Mouse (Mus musculus) kidney, postnatal 0 days (tissue): ENCODE data around the gene Cldn14. TPM values are rescaled to one million over a fixed set of nuclear protein-coding genes. Genes with fewer than 3 reads are reported as not detected.
"Not testable (repeated sequence)": the region's sequence is repeated elsewhere in the genome, so short reads cannot be mapped to it uniquely, and the experiment has no call there.

Experiments used
- ATAC-seq: fragments of 200-750 bp; cut with Nextera tagmentation; replicated peaks from 2 replicates; pipeline ENCODE4 v1.8.0; 2017; ENCODE audit warnings: low read depth, moderate number of reproducible peaks, moderate TSS enrichment, moderate library complexity; ENCODE audit not compliant: low FRiP score
- DNase-seq: peaks from one replicate; pipeline ENCODE4 v3.0.0-alpha.2; 2016; ENCODE audit warnings: low spot score
- H3K27ac ChIP-seq: fragments of 300-500 bp; sonication (generic); 2 replicates; pipeline ENCODE4 v1.5.1; 2014; ENCODE audit warnings: mild to moderate bottlenecking
- H3K27me3 ChIP-seq: fragments of 300-500 bp; sonication (generic); 2 replicates; pipeline ENCODE4 v1.6.1; 2014; ENCODE audit warnings: low read length, mixed read lengths; ENCODE audit not compliant: insufficient read depth
- H3K36me3 ChIP-seq: fragments of 300-500 bp; sonication (generic); 2 replicates; pipeline ENCODE4 v1.6.1; 2014; ENCODE audit warnings: low read length, mixed read lengths; ENCODE audit not compliant: insufficient read depth
- H3K4me1 ChIP-seq: fragments of 300-500 bp; sonication (generic); replicated peaks from 2 replicates; pipeline ENCODE4 v1.6.1; 2014; ENCODE audit warnings: antibody characterized with exemption, low read length, mixed read lengths; ENCODE audit not compliant: insufficient read depth
- H3K4me2 ChIP-seq: fragments of 300-500 bp; sonication (generic); 2 replicates; pipeline ENCODE4 v1.6.1; 2014; ENCODE audit warnings: mild to moderate bottlenecking, low read length, moderate library complexity, mixed read lengths
- H3K4me3 ChIP-seq: fragments of 300-500 bp; sonication (generic); replicated peaks from 2 replicates; pipeline ENCODE4 v1.5.1; 2014; ENCODE audit warnings: low read depth, low read length
- H3K9ac ChIP-seq: fragments of 300-500 bp; sonication (generic); 2 replicates; pipeline ENCODE4 v1.6.1; 2014; ENCODE audit warnings: low read depth, low read length
- H3K9me3 ChIP-seq: fragments of 300-500 bp; sonication (generic); replicated peaks from 2 replicates; pipeline ENCODE4 v1.6.1; 2016; ENCODE audit warnings: low read length, inconsistent platforms, mixed read lengths
- CTCF ChIP-seq: IDR thresholded peaks from 2 replicates; pipeline ENCODE4 v1.5.1; 2016; ENCODE audit warnings: antibody characterized with exemption, low read depth, mild to moderate bottlenecking, moderate library complexity
- WGBS: fragments of 180-500 bp; shearing (Covaris S2); extraction: QIAGEN DNeasy Blood & Tissue Kit; methylation state at CpG from one replicate; pipeline ENCODE4 v1.1.7; 2014; 5-methylcytosine and 5-hydroxymethylcytosine counted together
- polyA plus RNA-seq: library from polyadenylated mRNA; unstranded; fragments of >200 nt; fragmentation: Nextera tagmentation; extraction: Ambion mirVana; gene quantifications from 2 replicates; pipeline ENCODE4 v1.2.1, GENCODE M21; 2015

The Cldn14 gene
- polyA plus RNA-seq, 1 experiment from 2014 or later, result 0.95 TPM

DNA sequence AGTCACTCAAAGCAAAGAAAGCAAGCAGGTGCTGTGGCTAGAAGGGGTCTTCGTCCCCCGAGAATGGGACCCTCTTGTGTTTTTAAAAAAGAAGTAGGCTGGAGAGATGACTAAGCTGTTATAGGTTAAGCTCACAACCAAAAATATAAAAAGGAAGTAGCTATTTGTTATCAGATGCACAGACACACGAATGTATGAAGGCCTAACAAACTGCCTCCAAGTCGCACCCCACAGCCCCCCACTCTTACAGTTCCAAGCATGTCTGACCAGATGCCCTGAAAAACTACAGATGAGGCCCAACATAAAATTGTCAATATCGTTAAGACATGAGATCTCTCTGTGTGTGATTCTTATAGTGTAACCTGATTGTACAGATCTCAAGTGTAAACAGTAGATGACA is 23.6 kb upstream of the Cldn14 start:
- no peaks in the 10 kb centered on the region for H3K4me1 ChIP-seq
- H3K9me3 ChIP-seq, result no peaks in the 10 kb centered on the region
- no peak for DNase-seq
- 87% methylated on average over 5 of the region's 5 CpGs for WGBS
- no peak for TF ChIP-seq CTCF
- no peak overlapping the region for H3K27ac ChIP-seq
- no peaks in the 10 kb centered on the region for H3K27me3 ChIP-seq
- no peak for ATAC-seq
- H3K4me3 ChIP-seq, result no peak overlapping the region
- H3K4me2 ChIP-seq, result no peak overlapping the region
- no peak overlapping the region for H3K9ac ChIP-seq
- no peaks in the 10 kb centered on the region for H3K36me3 ChIP-seq

DNA sequence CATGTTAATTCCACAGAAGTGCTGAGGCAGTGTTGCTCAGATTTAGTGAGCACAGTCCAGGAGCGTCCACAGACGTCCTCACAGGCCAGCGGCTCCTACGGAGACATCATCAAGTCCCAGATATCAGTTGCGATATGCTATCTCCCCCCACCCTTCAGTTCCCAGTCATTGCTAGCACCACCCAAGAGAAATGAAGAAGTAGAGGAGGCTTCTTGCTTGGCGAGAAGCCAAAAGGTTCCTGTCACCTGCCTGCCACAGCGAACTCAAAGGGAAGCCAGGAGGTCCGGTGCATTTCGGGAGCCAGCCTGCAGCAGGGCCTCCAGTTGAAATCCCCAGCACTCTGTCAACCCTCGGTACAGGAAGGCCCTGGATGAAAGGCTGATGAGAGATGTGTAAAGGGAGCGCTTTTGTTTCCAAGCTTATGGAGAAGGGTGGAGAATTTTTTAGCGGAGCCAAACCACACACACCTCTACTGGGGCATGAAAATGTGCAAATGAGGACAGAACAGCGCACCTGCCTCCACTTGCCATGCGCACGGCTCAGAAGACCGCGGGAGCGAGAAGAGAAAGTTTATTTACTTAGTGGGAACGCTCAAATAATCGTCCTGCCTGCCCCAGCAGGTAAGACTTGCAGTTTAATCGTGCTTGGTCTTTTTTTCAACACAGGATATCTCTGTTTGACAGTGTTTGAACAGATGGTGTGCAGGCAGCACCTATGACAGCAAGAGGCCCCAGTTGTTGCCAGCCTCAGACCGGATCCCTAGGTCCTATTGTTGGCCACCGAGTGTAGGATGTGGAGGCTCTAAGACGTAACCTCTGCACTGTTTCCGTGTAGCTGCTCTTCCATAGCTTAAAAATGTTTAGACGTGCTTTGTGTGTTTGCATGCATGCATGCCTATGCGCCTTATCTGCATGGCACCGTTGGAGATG is 15.0 kb upstream of the Cldn14 start:
- no peak overlapping the region for H3K9ac ChIP-seq
- 66% methylated on average over 28 of the region's 28 CpGs for WGBS
- no peaks in the 10 kb centered on the region for H3K36me3 ChIP-seq
- H3K4me2 ChIP-seq, result no peak overlapping the region
- H3K4me1 ChIP-seq, result no peaks in the 10 kb centered on the region
- H3K4me3 ChIP-seq, result no peak overlapping the region
- no peak for TF ChIP-seq CTCF
- H3K27me3 ChIP-seq, result no peaks in the 10 kb centered on the region
- H3K9me3 ChIP-seq, result no peaks in the 10 kb centered on the region; the same call in 1 of the 2 replicates
- no peak for DNase-seq
- no peak overlapping the region for H3K27ac ChIP-seq
- ATAC-seq, result no peak

DNA sequence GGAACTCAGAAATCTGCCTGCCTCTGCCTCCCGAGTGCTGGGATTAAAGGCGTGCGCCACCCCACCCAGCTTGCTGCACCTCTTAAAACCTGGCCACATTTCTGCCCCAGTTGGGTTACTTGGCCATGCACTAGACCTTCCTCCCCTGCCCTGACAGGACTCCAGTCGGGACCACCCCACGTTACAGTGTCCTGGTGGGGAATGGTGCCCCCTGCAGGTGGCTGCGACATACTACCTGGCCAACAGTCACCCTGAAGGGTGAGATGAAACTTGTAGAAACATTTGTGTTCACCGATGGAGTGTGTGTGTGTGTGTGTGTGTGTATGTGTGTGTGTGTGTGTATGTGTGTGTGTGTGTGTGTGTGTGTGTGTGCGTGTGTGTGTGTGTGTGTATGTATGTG is 11.1 kb upstream of the Cldn14 start:
- not testable (repeated sequence) for H3K4me2 ChIP-seq, H3K27ac ChIP-seq, ATAC-seq, DNase-seq, H3K36me3 ChIP-seq, H3K27me3 ChIP-seq, H3K4me3 ChIP-seq, H3K9ac ChIP-seq, H3K9me3 ChIP-seq, H3K4me1 ChIP-seq
- peak; percentile 36; the same call in 1 of the 2 replicates for TF ChIP-seq CTCF
- WGBS, result 70% methylated on average over 8 of the region's 8 CpGs

DNA sequence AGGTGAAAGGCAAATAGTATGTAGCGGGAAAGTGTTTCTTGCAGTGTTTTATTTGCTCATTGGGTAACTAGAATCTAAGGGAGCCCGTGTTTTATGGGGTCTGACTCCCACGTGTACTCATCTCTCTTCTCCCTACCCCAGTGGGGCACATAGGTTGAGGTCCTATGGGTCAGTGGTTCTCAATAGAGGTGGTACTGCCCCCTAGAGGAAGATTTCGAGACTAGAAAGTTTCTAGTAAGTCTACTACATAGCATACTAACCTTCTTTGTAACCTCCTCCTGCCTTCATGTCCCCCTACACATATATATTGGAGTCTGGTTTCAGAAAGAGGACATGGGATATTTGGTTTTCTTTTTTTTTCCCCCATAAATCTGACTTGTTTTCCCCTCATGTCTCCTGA is 9.3 kb upstream of the Cldn14 start:
- ATAC-seq, result no peak
- Histone ChIP-seq H3K4me2 (no peak overlapping the region), H3K36me3 (no peaks in the 10 kb centered on the region), H3K4me3 (no peak overlapping the region), H3K9me3 (no peaks in the 10 kb centered on the region), H3K27me3 (no peaks in the 10 kb centered on the region), H3K4me1 (no peaks in the 10 kb centered on the region), H3K9ac (no peak overlapping the region), H3K27ac (no peak overlapping the region)
- no peak for DNase-seq
- 72% methylated on average over 4 of the region's 4 CpGs for WGBS
- peak; percentile 24; the same call in 1 of the 2 replicates for TF ChIP-seq CTCF

- H3K4me2 ChIP-seq, result no peak overlapping the region
- no peak for DNase-seq
- TF ChIP-seq CTCF, result no peak
- H3K36me3 ChIP-seq, result no peaks in the 10 kb centered on the region
- no peak overlapping the region for H3K4me3 ChIP-seq
- no peaks in the 10 kb centered on the region for H3K4me1 ChIP-seq
- no peaks in the 10 kb centered on the region for H3K27me3 ChIP-seq
- 81% methylated on average over 5 of the region's 5 CpGs for WGBS
- H3K27ac ChIP-seq, result no peak overlapping the region
- no peaks in the 10 kb centered on the region for H3K9me3 ChIP-seq
- no peak for ATAC-seq
- H3K9ac ChIP-seq, result no peak overlapping the region
These were observed 6.0 kb upstream of the Cldn14 start for GRCm38 (mm10) chr16:94014489-94015096.

- not testable (repeated sequence) for H3K27ac ChIP-seq, H3K9me3 ChIP-seq, H3K4me3 ChIP-seq, H3K9ac ChIP-seq, H3K4me2 ChIP-seq, DNase-seq, H3K36me3 ChIP-seq, ATAC-seq, H3K27me3 ChIP-seq, H3K4me1 ChIP-seq
- WGBS, result 77% methylated on average over 8 of the region's 8 CpGs
These were observed 4.9 kb upstream of the Cldn14 start for GRCm38 (mm10) chr16:94013328-94014086.
